Mouse (Mus musculus): Measurements from ENCODE around the gene Fxyd4. TPM values are rescaled to one million over a fixed set of nuclear protein-coding genes. Genes with fewer than 3 reads are reported as not detected.

Fxyd4 gene
- polyA plus RNA-seq, 1 experiment from 2014 or later, result 4.4 TPM

DNA sequence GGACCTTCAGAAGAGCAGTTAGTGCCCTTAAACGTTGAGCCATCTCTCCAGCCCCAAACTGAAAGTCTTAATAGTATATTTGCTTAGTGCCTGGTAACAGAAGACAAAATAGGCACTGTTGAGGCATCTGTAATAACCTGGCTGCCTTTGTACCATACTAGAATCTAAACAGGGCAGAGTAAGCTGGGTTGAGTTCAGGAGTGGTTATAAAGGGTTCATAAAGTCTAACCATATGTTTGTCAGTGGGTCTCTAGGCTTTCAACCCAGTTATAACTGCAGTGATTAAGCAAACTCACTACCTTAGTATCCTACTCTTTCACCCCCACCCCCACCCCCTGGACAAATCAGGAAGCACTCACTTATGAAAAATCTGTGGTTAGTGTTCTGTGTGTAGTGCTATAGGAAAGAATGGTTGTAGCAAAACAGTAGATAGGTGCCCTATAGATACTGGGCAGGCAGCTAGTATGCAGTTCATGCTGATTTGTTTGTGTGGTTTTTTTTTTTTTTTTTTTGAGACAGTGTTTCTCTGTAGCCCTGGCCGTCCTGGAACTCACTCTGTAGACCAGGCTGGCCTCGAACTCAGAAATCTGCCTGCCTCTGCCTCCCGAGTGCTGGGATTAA is 10.5 kb downstream of the Fxyd4 start:
- 72% methylated on average over 4 of the region's 4 CpGs for WGBS
- ATAC-seq (ENCODE audit: insufficient number of reproducible peaks, insufficient read depth, low FRiP score, low read depth), result no peak
- H3K9ac ChIP-seq (replicated peaks; ENCODE audit: low read depth, low read length), result no peak overlapping the region
- no peak overlapping the region for H3K27ac ChIP-seq (ENCODE audit: low read length)
- H3K36me3 ChIP-seq (ENCODE audit: control insufficient read depth, insufficient read depth, low read length), result peaks cover 41% of the 10 kb centered on the region; the same call in 1 of the 2 replicates
- no peak overlapping the region for H3K4me2 ChIP-seq (replicated peaks; ENCODE audit: low read depth, low read length)
- H3K9me3 ChIP-seq (ENCODE audit: control insufficient read depth, low read depth, low read length), result no peaks in the 10 kb centered on the region
- no peak overlapping the region for H3K4me3 ChIP-seq (ENCODE audit: low read depth, low read length)
- no peaks in the 10 kb centered on the region for H3K27me3 ChIP-seq (ENCODE audit: control insufficient read depth, insufficient read depth, low read length)
- no peaks in the 10 kb centered on the region for H3K4me1 ChIP-seq (ENCODE audit: control insufficient read depth, insufficient read depth, low read length)

DNA sequence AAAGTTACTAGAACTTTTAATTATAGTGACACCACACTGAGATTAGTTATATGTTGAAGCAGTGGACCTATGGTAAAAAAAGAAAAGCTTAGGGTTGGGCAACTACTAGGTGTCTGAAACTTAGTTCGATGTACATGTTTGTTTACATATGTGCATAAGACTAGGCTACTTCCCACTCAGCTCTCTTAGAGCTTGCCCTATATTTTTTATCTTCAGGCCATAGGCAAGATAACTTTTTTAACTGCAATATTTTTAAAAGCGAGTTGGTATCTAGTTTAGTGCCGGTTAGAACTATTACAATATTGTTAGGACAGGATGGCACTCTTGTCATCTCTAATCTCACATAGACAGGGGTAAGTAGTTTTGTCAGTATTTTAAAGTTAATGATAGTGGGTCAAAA is 15.5 kb downstream of the Fxyd4 start:
- H3K4me2 ChIP-seq (replicated peaks; ENCODE audit: low read depth, low read length), result no peak overlapping the region
- WGBS, result 88% methylated on average over 3 of the region's 3 CpGs
- no peak overlapping the region for H3K4me3 ChIP-seq (ENCODE audit: low read depth, low read length)
- peaks cover 24% of the 10 kb centered on the region; the same call in 1 of the 2 replicates for H3K36me3 ChIP-seq (ENCODE audit: control insufficient read depth, insufficient read depth, low read length)
- H3K4me1 ChIP-seq (ENCODE audit: control insufficient read depth, insufficient read depth, low read length), result peaks cover 13% of the 10 kb centered on the region
- H3K9ac ChIP-seq (replicated peaks; ENCODE audit: low read depth, low read length), result no peak overlapping the region
- H3K9me3 ChIP-seq (ENCODE audit: control insufficient read depth, low read depth, low read length), result no peaks in the 10 kb centered on the region
- no peak for ATAC-seq (ENCODE audit: insufficient number of reproducible peaks, insufficient read depth, low FRiP score, low read depth)
- no peak overlapping the region for H3K27ac ChIP-seq (ENCODE audit: low read length)
- H3K27me3 ChIP-seq (ENCODE audit: control insufficient read depth, insufficient read depth, low read length), result no peaks in the 10 kb centered on the region

DNA sequence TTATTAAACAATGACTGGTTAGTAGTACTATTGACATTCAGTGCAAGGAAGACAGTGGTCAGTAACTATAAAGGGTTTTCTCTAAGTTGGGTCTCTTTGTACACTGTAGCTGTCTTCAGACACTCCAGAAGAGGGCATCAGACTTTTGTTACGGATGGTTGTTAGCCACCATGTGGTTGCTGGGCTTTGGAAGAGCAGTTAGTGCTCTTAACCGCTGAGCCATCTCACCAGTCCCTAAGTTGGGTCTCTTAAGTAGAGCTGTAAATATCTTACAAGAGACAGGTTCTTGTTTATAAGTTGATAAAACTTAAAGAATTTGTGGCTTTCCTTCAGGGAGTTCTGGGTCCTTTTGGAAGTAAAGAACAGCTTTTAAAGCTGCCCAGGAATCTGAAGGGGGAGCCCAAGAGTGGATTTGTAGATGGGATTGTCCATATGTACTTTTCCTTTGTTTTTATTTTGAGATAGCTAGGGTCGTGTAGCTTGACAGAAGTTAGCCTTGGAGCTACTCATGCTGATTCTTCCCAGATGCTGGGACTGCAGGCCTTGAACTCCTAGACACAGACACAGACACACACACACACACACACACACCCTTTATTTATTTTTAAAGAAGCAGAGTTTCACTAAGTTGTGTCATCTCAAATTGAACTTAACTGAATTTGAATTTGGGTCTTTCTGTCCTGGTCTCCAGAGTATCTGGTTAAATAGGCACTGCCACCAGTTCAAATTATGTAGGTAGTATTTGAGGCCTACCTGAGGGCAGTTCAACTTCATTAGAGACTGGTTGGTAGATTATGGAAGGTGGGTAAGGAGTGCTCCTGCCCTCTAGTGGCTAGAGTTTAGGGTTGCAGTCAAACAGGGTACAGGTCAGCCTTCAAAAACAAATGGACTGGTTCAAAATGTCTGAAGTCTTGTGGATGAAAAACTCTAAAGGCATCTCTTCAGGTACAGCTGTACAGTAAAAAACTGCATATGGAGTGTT is 16.5 kb downstream of the Fxyd4 start:
- 52% methylated on average over 3 of the region's 3 CpGs for WGBS
- ATAC-seq (ENCODE audit: insufficient number of reproducible peaks, insufficient read depth, low FRiP score, low read depth), result no peak
- H3K27ac ChIP-seq (ENCODE audit: low read length), result no peak overlapping the region
- no peaks in the 10 kb centered on the region for H3K27me3 ChIP-seq (ENCODE audit: control insufficient read depth, insufficient read depth, low read length)
- peaks cover 14% of the 10 kb centered on the region for H3K4me1 ChIP-seq (ENCODE audit: control insufficient read depth, insufficient read depth, low read length)
- no peaks in the 10 kb centered on the region for H3K9me3 ChIP-seq (ENCODE audit: control insufficient read depth, low read depth, low read length)
- no peak overlapping the region for H3K4me3 ChIP-seq (ENCODE audit: low read depth, low read length)
- peaks cover 16% of the 10 kb centered on the region; the same call in 1 of the 2 replicates for H3K36me3 ChIP-seq (ENCODE audit: control insufficient read depth, insufficient read depth, low read length)
- 0 out of 2 replicates have a peak overlapping the region, but pooled peaks have one; percentile 4 for H3K4me2 ChIP-seq (replicated peaks; ENCODE audit: low read depth, low read length)
- H3K9ac ChIP-seq (replicated peaks; ENCODE audit: low read depth, low read length), result no peak overlapping the region

GRCm38 (mm10) chr6:117918043-117918442 is 19.4 kb downstream of the Fxyd4 start:
- Histone ChIP-seq H3K9ac (replicated peaks; ENCODE audit: low read depth, low read length) (peak overlapping the region; percentile 82), H3K4me1 (ENCODE audit: control insufficient read depth, insufficient read depth, low read length) (peaks cover 24% of the 10 kb centered on the region), H3K4me3 (ENCODE audit: low read depth, low read length) (peak overlapping the region; percentile 70), H3K36me3 (ENCODE audit: control insufficient read depth, insufficient read depth, low read length) (peaks cover 11% of the 10 kb centered on the region; the same call in 1 of the 2 replicates), H3K4me2 (replicated peaks; ENCODE audit: low read depth, low read length) (peak overlapping the region; percentile 96), H3K27me3 (ENCODE audit: control insufficient read depth, insufficient read depth, low read length) (no peaks in the 10 kb centered on the region), H3K9me3 (ENCODE audit: control insufficient read depth, low read depth, low read length) (no peaks in the 10 kb centered on the region), H3K27ac (ENCODE audit: low read length) (peak overlapping the region; percentile 98)
- WGBS, result 16% methylated on average over 5 of the region's 5 CpGs
- ATAC-seq (ENCODE audit: insufficient number of reproducible peaks, insufficient read depth, low FRiP score, low read depth), result no peak

GRCm38 (mm10) chr6:117917576-117917975 is 19.9 kb downstream of the Fxyd4 start:
- Histone ChIP-seq H3K36me3 (ENCODE audit: control insufficient read depth, insufficient read depth, low read length) (peaks cover 9% of the 10 kb centered on the region; the same call in 1 of the 2 replicates), H3K4me2 (replicated peaks; ENCODE audit: low read depth, low read length) (peak overlapping the region; percentile 96), H3K27me3 (ENCODE audit: control insufficient read depth, insufficient read depth, low read length) (no peaks in the 10 kb centered on the region), H3K9me3 (ENCODE audit: control insufficient read depth, low read depth, low read length) (no peaks in the 10 kb centered on the region), H3K27ac (ENCODE audit: low read length) (peak overlapping the region; percentile 98), H3K4me1 (ENCODE audit: control insufficient read depth, insufficient read depth, low read length) (peaks cover 24% of the 10 kb centered on the region), H3K4me3 (ENCODE audit: low read depth, low read length) (peak overlapping the region; percentile 70), H3K9ac (replicated peaks; ENCODE audit: low read depth, low read length) (peak overlapping the region; percentile 82)
- peak; percentile 79 for ATAC-seq (ENCODE audit: insufficient number of reproducible peaks, insufficient read depth, low FRiP score, low read depth)
- WGBS, result under 1% methylated on average over 21 of the region's 21 CpGs

DNA sequence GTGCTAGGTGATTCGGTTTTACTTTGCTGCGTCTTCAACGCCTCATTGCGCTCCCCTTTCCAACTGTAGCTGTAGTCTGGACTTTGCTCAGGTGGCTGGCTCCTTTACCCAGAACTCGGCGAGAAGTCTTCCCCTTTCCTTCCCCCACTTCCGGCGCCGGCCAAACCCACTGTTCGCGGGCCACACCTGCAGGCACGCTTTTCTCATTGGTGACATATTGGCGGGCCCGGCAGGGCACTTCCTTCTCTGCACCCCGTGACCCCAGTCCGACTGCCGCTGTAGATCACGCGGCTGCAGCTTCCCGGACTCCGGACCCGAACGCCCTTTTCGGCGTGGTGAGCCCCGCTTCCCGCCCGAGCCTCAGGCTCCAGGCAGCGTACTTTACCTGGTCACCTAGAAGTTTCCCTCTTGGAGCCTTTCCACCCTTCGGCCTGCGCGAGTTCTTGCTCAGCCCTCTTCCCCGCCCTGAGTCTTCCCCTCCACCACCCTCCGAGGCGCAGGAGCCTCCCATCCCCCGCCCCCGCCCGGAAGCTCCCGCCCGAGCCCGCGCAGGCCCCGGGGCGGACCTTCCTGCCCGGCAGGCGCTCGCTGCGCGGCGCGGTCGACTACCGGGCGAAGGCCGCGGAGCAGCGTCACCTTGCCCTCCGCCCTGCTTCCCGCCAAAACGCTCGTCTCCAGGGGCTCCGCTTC is 20.6 kb downstream of the Fxyd4 start:
- Histone ChIP-seq H3K4me2 (replicated peaks; ENCODE audit: low read depth, low read length) (peak overlapping the region; percentile 96), H3K4me3 (ENCODE audit: low read depth, low read length) (peak overlapping the region; percentile 70), H3K9me3 (ENCODE audit: control insufficient read depth, low read depth, low read length) (no peaks in the 10 kb centered on the region), H3K27me3 (ENCODE audit: control insufficient read depth, insufficient read depth, low read length) (no peaks in the 10 kb centered on the region), H3K9ac (replicated peaks; ENCODE audit: low read depth, low read length) (peak overlapping the region; percentile 82), H3K4me1 (ENCODE audit: control insufficient read depth, insufficient read depth, low read length) (peaks cover 24% of the 10 kb centered on the region), H3K36me3 (ENCODE audit: control insufficient read depth, insufficient read depth, low read length) (peaks cover 5% of the 10 kb centered on the region; the same call in 1 of the 2 replicates), H3K27ac (ENCODE audit: low read length) (peak overlapping the region; percentile 98)
- peak; percentile 94 for ATAC-seq (ENCODE audit: insufficient number of reproducible peaks, insufficient read depth, low FRiP score, low read depth)
- under 1% methylated on average over 62 of the region's 62 CpGs for WGBS

GRCm38 (mm10) chr6:117916205-117916736 is 21.2 kb downstream of the Fxyd4 start:
- Histone ChIP-seq H3K27me3 (ENCODE audit: control insufficient read depth, insufficient read depth, low read length) (no peaks in the 10 kb centered on the region), H3K36me3 (ENCODE audit: control insufficient read depth, insufficient read depth, low read length) (peaks cover 2% of the 10 kb centered on the region; the same call in 1 of the 2 replicates), H3K4me2 (replicated peaks; ENCODE audit: low read depth, low read length) (peak overlapping the region; percentile 96), H3K27ac (ENCODE audit: low read length) (peak overlapping the region; percentile 98), H3K4me1 (ENCODE audit: control insufficient read depth, insufficient read depth, low read length) (peaks cover 24% of the 10 kb centered on the region), H3K4me3 (ENCODE audit: low read depth, low read length) (peak overlapping the region; percentile 70), H3K9ac (replicated peaks; ENCODE audit: low read depth, low read length) (peak overlapping the region; percentile 82), H3K9me3 (ENCODE audit: control insufficient read depth, low read depth, low read length) (no peaks in the 10 kb centered on the region)
- no peak for ATAC-seq (ENCODE audit: insufficient number of reproducible peaks, insufficient read depth, low FRiP score, low read depth)
- WGBS, result 2% methylated on average over 12 of the region's 12 CpGs

DNA sequence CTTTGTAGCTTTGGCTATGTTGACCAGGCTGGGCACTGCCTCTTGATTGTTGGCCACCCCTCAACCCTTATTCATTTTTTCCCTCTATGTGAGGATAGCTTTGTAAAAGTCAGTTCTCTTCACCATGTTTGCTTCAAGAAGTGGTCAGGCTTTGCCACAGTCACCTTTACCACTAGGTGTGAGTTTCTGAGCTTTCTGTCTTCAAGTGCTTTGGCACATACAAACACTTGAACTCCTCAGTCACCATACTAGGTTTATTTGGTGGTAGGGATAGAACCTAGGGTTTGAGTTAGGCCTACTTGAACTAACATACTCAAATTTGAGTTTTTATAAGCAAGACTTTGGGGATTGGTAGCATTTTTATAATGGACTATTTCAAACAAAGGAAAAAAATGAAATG is 23.0 kb downstream of the Fxyd4 start:
- ATAC-seq (ENCODE audit: insufficient number of reproducible peaks, insufficient read depth, low FRiP score, low read depth), result no peak
- no peaks in the 10 kb centered on the region; the same call in 1 of the 2 replicates for H3K36me3 ChIP-seq (ENCODE audit: control insufficient read depth, insufficient read depth, low read length)
- no peak overlapping the region for H3K9ac ChIP-seq (replicated peaks; ENCODE audit: low read depth, low read length)
- H3K4me3 ChIP-seq (ENCODE audit: low read depth, low read length), result no peak overlapping the region
- no peaks in the 10 kb centered on the region for H3K27me3 ChIP-seq (ENCODE audit: control insufficient read depth, insufficient read depth, low read length)
- H3K4me2 ChIP-seq (replicated peaks; ENCODE audit: low read depth, low read length), result no peak overlapping the region
- no peaks in the 10 kb centered on the region for H3K9me3 ChIP-seq (ENCODE audit: control insufficient read depth, low read depth, low read length)
- H3K4me1 ChIP-seq (ENCODE audit: control insufficient read depth, insufficient read depth, low read length), result peaks cover 34% of the 10 kb centered on the region
- H3K27ac ChIP-seq (ENCODE audit: low read length), result no peak overlapping the region
